Mouse (Mus musculus): ENCODE results near the gene Dhx8.

DNA sequence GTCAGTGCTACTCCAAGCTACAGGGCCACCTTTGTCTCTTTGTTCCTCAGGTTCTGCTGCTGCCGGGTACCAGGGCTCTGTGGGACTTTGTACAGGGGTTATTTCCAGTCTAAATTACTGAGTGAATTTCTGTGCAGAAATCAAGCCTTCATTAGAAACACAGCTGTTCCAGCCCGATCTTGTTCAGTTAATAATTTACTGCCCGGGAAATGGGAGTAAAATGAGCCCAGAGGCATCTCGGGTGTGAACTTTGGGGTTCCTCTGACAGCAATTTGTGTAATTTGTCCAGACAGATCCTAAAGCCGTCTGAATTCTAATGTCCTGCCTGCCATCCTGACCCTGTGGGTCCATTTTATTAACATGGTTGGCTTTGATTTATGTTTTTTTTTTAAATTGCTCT lies 28.6 kb upstream of the Dhx8 start:
- TF ChIP-seq GATA1 (IDR thresholded peaks at IDR 0.05; ENCODE audit: borderline replicate concordance, low read length), result no peak
- TF ChIP-seq FLI1 (IDR thresholded peaks at IDR 0.05; ENCODE audit: low read length), result no peak

Measured in megakaryocyte, embryonic 14.5 days (primary cell).